Mouse (Mus musculus) gastrocnemius, postnatal 10 days (tissue): ENCODE measurements at regions not wholly inside any gene's neighbourhood (a gene's known extent, or its start where the extent isn't known, plus 50 kb on each side); places are given as distances from the start of the nearest gene placed in this dataset.

ENCODE experiments used
- DNase-seq: peaks from one replicate; pipeline ENCODE4 v3.0.0; 2021; ENCODE audit warnings: mixed read lengths

GRCm38 (mm10) chr19:44692396-44692795, 63.4 kb upstream of the Pax2 start:
- peak; percentile 73 for DNase-seq

DNA sequence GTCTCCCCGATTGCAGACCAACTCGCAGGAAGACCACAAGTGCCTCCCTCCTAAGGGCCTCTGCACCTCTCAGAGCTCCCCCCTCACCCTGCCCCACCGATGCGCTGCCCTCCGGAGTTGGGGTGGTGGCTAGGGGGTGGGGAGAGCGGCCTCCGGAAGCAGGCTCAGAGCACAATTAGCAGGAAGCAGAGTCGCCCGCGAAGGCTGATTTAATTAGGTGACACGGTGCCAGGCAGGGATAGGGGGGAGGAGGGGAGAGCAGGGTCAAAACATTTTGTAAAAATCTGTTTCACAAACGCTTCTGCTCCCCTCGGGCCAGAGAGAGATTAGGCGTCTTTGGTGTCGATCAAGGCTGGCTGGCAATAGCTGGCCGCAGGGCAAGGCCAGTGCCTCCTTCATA, 63.0 kb upstream of the Pax2 start:
- no peak for DNase-seq

- DNase-seq: no peak
These were observed 60.5 kb upstream of the Pax2 start for GRCm38 (mm10) chr19:44695331-44695730.

GRCm38 (mm10) chr19:44696059-44696712, 59.7 kb upstream of the Pax2 start:
- no peak for DNase-seq

- no peak for DNase-seq
These were observed 59.1 kb upstream of the Pax2 start for GRCm38 (mm10) chr19:44696773-44697172.

- no peak for DNase-seq
These were observed 57.2 kb upstream of the Pax2 start for GRCm38 (mm10) chr19:44698382-44699256.
